Mouse (Mus musculus): Measurements from ENCODE around the gene Bend3.
"Not testable (repeated sequence)": the region's sequence is repeated elsewhere in the genome, so short reads cannot be mapped to it uniquely, and the experiment has no call there.

The Bend3 gene

GRCm38 (mm10) chr10:43480227-43480849, 1.7 kb downstream of the Bend3 start:
- no peak for DNase-seq (ENCODE audit: low read depth)

- peak; percentile 10 for DNase-seq (ENCODE audit: low read depth)
Observed at GRCm38 (mm10) chr10:43481179-43481578, 2.5 kb downstream of the Bend3 start.

GRCm38 (mm10) chr10:43482021-43482420, 3.4 kb downstream of the Bend3 start:
- no peak for DNase-seq (ENCODE audit: low read depth)

- no peak for DNase-seq (ENCODE audit: low read depth)
Observed at GRCm38 (mm10) chr10:43483426-43483995, 4.9 kb downstream of the Bend3 start.

- DNase-seq (ENCODE audit: low read depth) = no peak
Observed at GRCm38 (mm10) chr10:43485751-43486268, 7.2 kb downstream of the Bend3 start.

- no peak for DNase-seq (ENCODE audit: low read depth)
Observed at GRCm38 (mm10) chr10:43487441-43488010, 8.9 kb downstream of the Bend3 start.

- DNase-seq (ENCODE audit: low read depth) = no peak
Observed at GRCm38 (mm10) chr10:43488258-43488657, 9.6 kb downstream of the Bend3 start.

GRCm38 (mm10) chr10:43489139-43489538, 10.5 kb downstream of the Bend3 start:
- DNase-seq (ENCODE audit: low read depth) = no peak

- no peak for DNase-seq (ENCODE audit: low read depth)
Observed at GRCm38 (mm10) chr10:43489550-43489949, 10.9 kb downstream of the Bend3 start.

- DNase-seq (ENCODE audit: low read depth) = no peak
Observed at GRCm38 (mm10) chr10:43490034-43490433, 11.4 kb downstream of the Bend3 start.

- DNase-seq (ENCODE audit: low read depth) = no peak
Observed at GRCm38 (mm10) chr10:43490846-43491245, 12.2 kb downstream of the Bend3 start.

GRCm38 (mm10) chr10:43502599-43502998, 24.0 kb downstream of the Bend3 start:
- DNase-seq (ENCODE audit: low read depth) = no peak

- DNase-seq (ENCODE audit: low read depth) = no peak
Observed at GRCm38 (mm10) chr10:43504291-43504690, 25.7 kb downstream of the Bend3 start.

- no peak for DNase-seq (ENCODE audit: low read depth)
Observed at GRCm38 (mm10) chr10:43507051-43507450, 28.4 kb downstream of the Bend3 start.

GRCm38 (mm10) chr10:43509228-43509627, 30.6 kb downstream of the Bend3 start:
- DNase-seq (ENCODE audit: low read depth) = no peak

GRCm38 (mm10) chr10:43512976-43513375, 34.3 kb downstream of the Bend3 start:
- no peak for DNase-seq (ENCODE audit: low read depth)

- no peak for DNase-seq (ENCODE audit: low read depth)
Observed at GRCm38 (mm10) chr10:43516992-43517660, 38.5 kb downstream of the Bend3 start.

- no peak for DNase-seq (ENCODE audit: low read depth)
Observed at GRCm38 (mm10) chr10:43517836-43518235, 39.2 kb downstream of the Bend3 start.

- DNase-seq (ENCODE audit: low read depth) = no peak
Observed at GRCm38 (mm10) chr10:43518368-43518767, 39.7 kb downstream of the Bend3 start.

- DNase-seq (ENCODE audit: low read depth) = no peak
Observed at GRCm38 (mm10) chr10:43519977-43520376, 41.3 kb downstream of the Bend3 start.

GRCm38 (mm10) chr10:43523931-43524330, 45.3 kb downstream of the Bend3 start, which contains the start of gene Gm9803:
Gene Gm9803, plus strand, starts transcription at chr10:43524084.
- not testable (repeated sequence) for DNase-seq (ENCODE audit: low read depth)
